Mouse (Mus musculus): Measurements from ENCODE around the gene Prex1.

The Prex1 gene

GRCm38 (mm10) chr2:166683885-166684544 is 29.6 kb downstream of the Prex1 start:
- DNase-seq = no peak

DNA sequence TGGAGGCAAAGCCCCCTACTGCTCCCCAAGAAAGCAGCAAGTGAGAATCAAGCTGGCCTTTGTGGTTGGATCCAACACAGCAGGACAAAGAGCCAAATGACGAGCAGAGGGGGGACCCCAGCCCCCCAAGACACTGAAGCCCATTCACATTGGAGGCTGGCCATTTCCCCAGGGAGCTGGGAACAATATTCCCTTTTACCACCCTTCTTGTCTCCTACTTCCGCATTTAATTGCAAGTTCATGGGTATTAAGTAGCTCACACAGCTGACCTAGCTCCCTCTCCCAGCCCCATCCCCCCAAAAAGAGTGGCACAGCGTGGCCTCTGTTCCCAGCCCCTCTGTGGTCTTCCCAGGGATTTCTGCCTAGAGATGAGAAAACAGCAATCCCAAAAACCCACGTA is 30.8 kb downstream of the Prex1 start:
- DNase-seq = no peak

DNA sequence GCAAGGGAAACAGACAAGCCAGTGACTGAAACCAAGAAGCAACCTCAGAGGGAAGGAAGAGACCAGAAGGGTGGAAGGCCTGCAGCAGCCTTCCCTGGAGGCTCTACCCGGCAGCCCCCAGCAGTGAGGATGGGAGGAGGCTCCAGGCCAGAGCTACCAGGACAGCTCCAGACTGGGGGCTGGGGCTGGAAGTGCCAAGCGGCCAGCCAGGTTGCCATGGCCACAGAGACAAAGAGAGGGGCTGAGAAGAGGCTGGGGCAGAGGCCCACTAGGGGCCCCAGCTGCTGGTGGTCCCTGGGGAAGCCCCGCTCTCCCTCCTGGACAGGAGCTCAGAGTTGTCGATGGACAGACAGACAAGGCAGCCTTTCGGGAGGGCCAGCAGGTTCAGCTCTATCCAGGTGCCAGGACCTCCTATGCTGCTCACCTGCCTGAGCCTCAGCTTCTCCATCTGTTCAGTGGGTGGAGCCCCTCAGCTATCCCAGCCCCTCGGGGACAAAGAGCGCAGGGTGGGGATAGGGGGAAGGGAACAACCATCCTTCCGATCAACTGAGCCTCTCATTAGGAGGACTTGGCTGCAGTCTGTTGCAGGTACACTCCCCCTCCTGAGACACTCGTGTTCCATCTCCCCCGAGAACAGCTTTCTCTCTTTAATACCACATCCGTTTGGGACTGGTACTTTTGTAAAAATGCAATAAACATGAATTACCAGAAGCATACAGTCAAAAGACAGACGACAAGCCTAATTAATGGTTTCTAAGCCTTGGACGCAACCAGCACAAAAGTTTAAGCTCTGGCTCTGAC is 34.5 kb downstream of the Prex1 start:
- DNase-seq = no peak

- no peak for DNase-seq
Measured at GRCm38 (mm10) chr2:166676933-166677332, 36.7 kb downstream of the Prex1 start.

DNA sequence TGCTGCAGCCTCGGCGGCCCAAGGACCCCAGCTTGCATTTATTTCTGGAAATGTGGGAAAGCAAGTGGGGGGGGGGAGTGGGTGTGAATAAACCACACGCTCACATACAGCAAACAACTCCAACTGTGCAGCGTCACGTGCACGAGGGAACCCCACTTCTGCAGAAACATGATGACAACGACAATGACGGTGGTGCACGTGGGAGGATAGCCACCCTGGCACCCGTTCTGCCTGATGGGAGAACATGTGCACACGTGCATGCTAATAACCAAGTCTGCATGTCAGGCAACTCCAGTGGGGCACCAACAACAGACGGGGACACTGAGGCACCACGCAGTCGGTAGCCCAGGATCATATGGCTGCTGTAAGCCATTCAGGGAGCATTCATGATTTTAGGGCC is 37.1 kb downstream of the Prex1 start:
- no peak for DNase-seq

GRCm38 (mm10) chr2:166675588-166676444 is 37.8 kb downstream of the Prex1 start:
- no peak for DNase-seq

GRCm38 (mm10) chr2:166674693-166675092 is 38.9 kb downstream of the Prex1 start:
- no peak for DNase-seq

GRCm38 (mm10) chr2:166673951-166674350 is 39.7 kb downstream of the Prex1 start:
- DNase-seq = no peak

- no peak for DNase-seq
Measured at GRCm38 (mm10) chr2:166672171-166672965, 41.3 kb downstream of the Prex1 start.

DNA sequence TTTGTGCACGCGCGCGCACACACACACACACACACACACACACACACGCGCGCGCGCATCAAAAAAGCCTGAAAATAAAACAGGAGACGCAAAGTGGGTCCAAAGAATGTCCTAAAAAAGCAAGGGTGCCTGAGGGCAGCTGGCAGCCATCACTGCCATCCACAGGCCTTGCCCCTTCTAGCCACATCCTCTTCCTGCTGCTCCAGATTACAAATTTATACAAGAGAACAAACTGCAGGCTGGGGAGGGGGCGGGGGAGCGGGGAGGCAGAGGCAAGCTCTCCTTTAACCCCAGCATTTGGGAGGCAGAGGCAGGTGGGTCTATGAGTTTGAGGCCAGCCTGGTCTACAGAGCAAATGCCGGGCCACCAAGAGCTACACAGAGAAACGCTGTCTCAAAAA is 42.0 kb downstream of the Prex1 start:
- DNase-seq = peak; percentile 59 to 65

DNA sequence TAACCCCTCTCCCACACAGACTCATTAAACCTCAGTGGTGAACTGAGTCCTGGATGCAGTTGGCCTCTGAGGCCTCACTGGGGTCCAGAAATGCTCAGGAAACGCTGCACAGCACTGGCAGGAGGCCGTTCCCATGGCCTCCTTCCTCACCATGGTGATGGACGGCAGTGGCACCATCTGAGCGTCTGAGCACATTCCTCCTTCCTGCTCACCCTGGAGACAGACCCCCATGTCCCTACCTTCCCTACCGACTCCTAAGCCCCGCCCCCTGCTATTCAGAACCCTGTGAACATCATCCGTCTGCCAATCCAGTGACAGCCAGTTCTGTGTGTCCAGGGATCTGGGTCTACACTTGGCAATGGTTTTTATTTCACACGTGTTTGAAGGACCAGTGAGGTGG is 42.6 kb downstream of the Prex1 start:
- DNase-seq = no peak

DNA sequence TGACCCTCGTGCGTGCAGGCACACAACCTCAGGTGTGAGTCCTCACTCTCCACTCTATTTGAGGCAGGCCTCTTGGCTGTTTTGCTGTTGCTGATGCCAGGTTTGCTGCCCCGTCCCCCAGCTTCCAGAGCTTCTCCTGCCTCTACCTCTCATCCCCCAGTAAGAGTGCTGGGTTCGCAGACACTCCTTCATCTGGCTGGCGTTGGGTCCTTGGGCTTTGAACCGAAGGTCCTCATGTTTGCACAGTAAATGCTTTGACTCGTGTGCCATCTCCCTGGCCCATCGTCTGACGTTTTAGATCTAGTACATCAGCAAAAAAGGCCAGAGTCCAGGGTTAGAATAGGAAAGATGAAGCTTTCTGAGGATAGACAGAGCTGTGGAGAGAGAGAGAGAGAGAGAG is 43.7 kb downstream of the Prex1 start:
- DNase-seq = no peak

DNA sequence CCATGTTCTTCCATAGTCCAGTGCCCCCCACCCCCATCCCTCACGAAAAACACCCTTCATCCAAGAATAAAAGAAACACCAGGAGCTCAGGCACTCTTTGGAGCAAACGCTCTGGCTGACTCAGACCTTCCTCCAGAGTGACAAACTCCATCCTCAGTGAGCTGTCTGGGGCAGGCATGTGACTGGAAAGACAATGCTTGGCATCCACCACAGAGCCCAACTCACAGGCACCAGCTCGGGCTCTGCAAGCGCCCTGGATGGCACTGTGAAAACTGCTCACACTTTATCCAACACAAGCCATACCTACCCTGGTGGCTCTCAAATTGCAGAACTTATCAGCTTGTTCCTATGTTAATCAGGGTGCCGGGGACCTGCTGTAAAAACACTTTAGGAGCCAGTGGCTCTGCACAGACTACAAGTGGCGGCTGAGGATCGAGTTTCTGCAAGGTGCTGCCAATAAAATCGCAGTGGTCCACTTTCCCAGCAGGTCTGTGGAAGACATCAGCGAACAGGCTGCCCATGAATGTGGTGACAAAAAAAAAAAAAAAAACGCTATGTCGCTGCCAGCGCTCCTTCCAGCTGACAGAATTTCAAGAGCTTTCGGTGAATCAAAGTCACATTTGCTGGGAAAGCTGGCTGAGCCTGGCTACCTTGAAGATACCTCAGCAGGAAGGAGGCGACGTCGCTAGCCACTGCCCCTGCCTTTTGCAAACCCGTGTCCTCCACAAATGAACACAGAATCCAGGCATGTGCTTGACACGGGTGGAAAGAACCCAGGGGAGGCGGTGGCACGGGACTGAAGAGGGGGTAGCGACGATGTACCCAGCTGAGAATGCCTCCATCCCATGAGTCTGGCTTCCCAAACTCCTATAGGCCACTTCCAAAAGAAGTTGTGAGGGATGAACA is 45.6 kb downstream of the Prex1 start:
- no peak for DNase-seq

DNA sequence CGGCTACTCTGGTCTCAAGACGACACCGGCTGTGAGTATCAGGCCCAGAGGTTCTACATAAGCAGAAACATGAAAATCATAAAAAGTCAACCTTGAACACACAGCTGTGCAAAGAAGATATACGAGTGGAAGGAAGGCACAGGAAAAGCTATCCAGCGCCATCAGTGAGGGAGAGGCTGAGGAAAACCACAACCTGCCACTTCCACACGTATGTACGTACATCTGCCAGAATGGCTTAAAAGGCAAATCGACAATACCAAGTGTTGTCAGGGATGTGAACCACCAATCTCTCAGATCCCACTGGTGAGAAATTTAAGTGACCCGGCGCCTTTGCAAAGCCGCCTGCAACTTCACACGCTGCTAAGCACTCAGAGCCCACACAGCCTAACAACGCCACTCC is 47.5 kb downstream of the Prex1 start:
- DNase-seq = no peak

DNA sequence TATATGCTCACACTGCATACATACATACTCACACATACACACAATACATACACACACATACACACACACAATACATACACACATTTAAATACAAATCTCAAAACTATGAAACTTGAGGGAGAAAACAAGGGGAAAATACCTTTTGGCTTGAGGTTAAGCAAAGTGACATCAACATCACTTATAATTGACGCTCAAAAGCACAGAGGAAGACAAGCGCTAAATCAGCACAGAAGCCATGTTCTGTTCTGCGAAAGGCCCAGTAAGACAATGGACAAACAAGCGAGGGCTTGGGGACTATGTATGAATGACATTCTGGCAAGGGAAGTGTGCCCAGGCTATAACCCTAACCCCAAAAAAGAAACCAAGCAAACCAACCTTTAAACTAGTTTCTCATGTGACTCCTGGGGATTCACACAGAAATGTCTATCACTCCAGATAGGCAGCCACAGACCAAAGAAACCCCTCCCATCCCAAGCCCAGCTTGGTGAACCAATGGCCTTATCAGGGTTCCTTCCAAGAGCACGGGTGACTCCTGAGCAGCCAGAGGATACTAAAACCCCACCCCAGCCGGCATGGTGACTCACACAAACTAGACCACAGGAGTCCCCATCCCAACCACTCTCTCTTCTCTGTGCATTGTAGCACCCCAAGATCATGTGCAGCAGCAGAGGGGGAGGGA is 48.2 kb downstream of the Prex1 start:
- no peak for DNase-seq

DNA sequence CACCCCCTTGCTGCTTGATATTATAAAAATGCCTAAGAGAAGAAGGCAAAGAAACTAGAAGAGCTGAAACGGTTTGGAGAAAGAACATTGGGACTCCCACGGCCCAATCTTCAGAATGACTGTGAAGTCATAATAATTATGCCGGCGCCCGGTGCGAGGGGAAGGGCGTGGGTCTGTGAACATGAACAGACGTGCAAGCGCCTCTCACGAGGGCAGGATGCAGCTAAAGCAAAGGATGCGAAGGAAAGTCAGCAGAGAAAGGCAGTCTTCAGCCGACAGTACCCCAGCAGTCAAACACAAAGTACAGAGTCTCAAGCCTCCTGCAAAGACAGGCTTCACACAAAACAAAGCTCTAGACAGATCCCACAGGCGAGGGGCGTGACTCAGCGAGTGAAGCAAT is 49.1 kb downstream of the Prex1 start:
- no peak for DNase-seq

DNA sequence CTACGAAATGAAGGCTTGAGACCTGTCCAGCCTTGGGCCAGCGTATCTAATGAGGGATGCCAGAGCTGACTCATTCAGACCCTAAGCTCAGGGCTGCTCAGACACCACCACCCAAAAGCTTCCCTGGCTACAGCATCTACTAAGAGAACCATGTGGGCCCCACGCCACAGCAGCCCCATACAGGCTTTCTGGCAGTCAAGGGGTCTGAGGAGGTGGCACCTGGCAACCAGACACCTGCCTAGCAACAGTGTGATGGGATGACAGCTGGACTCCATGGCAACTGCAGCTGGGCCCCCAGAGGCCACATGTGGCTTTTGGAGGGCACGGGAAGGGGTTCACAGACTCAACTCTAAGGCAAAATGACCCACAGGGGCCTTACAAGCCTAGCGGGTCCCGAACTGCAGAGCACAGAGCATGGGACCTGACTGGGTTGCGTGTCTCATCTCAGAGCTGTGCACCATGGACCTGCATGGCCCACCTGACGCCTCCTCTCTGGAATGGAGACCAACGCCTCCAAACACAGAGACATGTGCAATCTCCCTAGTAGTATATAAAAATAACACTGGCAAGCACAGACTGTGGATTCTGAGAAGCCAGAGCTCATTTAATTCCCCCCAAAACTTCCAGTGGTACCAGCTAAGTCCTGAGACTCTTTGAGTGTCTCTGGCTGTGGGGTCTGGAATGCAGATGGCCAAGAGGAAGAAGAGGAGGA is 50.2 kb downstream of the Prex1 start:
- DNase-seq = peak; percentile 50 to 77

GRCm38 (mm10) chr2:166662595-166663160 is 51.0 kb downstream of the Prex1 start:
- no peak for DNase-seq

DNA sequence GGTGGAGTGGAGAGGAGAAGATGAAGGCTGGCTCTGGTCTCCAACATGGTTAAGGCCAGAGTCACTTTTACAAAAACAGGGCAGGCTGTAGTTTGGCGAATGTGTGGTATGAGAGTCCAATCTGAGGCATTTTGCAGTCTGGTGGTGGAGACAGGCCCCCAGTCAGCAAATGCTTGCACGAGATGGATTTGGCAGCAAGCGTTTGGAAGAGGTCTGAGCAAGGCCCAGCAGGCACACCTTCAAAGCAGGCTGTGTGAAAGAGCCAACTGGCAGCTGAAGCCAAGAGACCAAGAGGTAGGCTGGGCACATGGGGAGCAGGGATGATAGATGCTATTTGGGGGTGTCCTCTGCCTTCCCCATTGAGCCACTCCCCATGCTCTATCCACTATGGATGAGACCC is 51.7 kb downstream of the Prex1 start:
- DNase-seq = no peak

- no peak for DNase-seq
Measured at GRCm38 (mm10) chr2:166661498-166661897, 52.1 kb downstream of the Prex1 start.

All from thymus, postnatal 36 days (tissue).